Mouse (Mus musculus): ENCODE results near the gene Kiss1r.

DNA sequence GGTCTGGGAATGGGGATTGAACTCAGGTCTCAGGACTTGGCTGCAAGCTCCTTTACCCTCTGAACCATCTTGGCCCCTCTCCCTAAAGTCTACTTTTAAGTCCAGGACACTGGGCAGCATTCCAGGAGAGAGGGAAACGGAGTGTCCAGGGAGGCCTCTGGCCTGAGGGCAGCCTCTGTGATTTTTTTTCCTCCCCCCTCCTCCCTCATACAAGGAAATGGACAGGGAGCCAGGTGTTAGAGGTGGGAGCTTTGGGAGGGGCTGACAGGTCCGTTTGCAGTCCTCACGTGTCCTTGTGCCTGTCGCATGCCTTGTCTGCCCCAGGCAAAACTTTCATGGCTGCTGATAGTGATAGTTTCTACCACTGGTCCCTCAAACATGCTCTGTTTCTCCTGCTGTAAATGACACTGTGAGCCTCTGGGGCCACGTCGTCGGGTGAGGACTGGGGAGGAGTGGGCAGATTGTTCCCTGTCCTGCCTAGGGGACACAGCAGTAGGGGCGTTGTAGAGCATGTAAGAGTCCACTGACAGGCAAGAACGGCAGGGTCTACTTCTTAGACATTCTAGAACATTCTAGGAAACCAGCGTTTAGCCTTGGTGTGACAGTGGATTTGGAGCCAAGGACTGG is 19.6 kb downstream of the Kiss1r start:
- no peak for TF ChIP-seq CTCF (IDR thresholded peaks at IDR 0.05)
- TF ChIP-seq EP300 (IDR thresholded peaks at IDR 0.05; ENCODE audit: insufficient read depth, low read depth, low read length): no peak

Measured in heart, adult 2 months (tissue).